Mouse (Mus musculus) kidney, adult 2 months (tissue): ENCODE data around the gene Scgn. TPM values are rescaled to one million over a fixed set of nuclear protein-coding genes. Genes with fewer than 3 reads are reported as not detected.

Experiments used
- DNase-seq: peaks from one replicate; pipeline ENCODE4 v3.0.0; 2021
- H3K27ac ChIP-seq: fragments of 200-500 bp; 2 replicates; pipeline ENCODE4 v1.5.1; 2012; ENCODE audit warnings: low read depth, low read length, control low read depth, inconsistent platforms; ENCODE audit not compliant: insufficient read depth
- H3K27me3 ChIP-seq: fragments of 200-500 bp; replicated peaks from 2 replicates; pipeline ENCODE4 v1.6.1; 2012; ENCODE audit warnings: mild to moderate bottlenecking, moderate library complexity, low read length, inconsistent platforms; ENCODE audit not compliant: control insufficient read depth, insufficient read depth
- H3K36me3 ChIP-seq: fragments of 200-500 bp; 2 replicates; pipeline ENCODE4 v1.6.1; 2012; ENCODE audit warnings: mild to moderate bottlenecking, moderate library complexity, low read length, inconsistent platforms; ENCODE audit not compliant: control insufficient read depth, insufficient read depth
- H3K4me1 ChIP-seq: fragments of 200-500 bp; 2 replicates; pipeline ENCODE4 v1.6.1; 2011; ENCODE audit warnings: low read length; ENCODE audit not compliant: control insufficient read depth, insufficient read depth
- H3K4me3 ChIP-seq: fragments of 200-500 bp; 2 replicates; pipeline ENCODE4 v1.5.1; 2011; ENCODE audit warnings: mild to moderate bottlenecking, low read depth, low read length, control low read depth; ENCODE audit not compliant: insufficient read depth
- CTCF ChIP-seq: fragments of 200-500 bp; conservative IDR thresholded peaks from 2 replicates; pipeline ENCODE4 v1.5.1; 2011; ENCODE audit warnings: low read depth, mild to moderate bottlenecking, control low read depth, low read length, moderate library complexity, mixed read lengths; ENCODE audit not compliant: insufficient read depth, insufficient read length
- POLR2A ChIP-seq: fragments of 200-500 bp; IDR thresholded peaks from one replicate; pipeline ENCODE4 v1.6.1; 2011; ENCODE audit warnings: low read depth, low read length, control low read depth
- WGBS: fragments of 180-500 bp; shearing (Covaris S2); methylation state at CpG from one replicate; pipeline ENCODE4 v1.1.7; 2018; 5-methylcytosine and 5-hydroxymethylcytosine counted together
- polyA plus RNA-seq: library from polyadenylated mRNA; depleted of rRNA; stranded (reverse); fragments of >200 nt; gene quantifications from 2 replicates; pipeline ENCODE4 v1.2.3, GENCODE M21; 2012

Scgn gene
- polyA plus RNA-seq, 1 experiment = not detected

DNA sequence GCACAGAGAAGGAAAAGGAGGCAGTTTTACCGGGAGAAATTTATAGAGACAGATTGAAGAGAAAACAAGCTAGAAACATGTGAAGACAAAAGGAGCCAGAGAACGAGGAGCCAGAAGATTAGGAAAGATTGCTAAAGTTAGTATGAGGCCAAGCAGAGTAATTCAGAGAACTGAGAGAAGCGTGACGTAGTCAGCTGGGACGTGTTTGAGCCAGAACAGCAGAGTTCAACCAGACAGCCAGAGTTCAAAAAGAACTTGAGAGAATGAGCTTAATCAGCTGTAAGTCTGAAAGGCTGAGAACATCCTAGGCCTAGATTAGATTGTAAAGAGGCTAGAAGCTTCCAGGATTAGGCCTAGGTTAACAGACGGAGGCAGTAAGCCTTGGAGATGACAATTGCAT, 50.7 kb downstream of the Scgn start:
- 56% methylated on average over 6 of the region's 6 CpGs for WGBS

DNA sequence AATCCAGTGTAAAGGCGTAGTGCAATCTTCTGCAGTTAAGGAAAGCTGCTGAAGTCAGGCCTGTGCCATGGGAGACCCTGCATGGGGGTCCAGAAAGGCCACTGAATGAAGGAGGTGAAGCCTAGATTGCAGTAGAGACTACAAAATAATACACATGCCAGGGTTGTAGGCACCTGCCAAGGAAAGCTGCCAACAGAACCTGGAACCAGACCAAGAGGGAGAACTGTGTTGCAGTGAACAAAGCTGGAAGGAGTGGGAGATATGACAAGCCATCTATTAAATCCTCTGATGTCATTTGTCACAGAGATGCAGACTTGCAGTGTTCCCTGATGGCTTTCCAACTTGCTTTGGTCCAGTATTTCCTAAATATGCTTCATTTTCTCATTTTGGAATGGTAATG, 52.3 kb downstream of the Scgn start:
- WGBS = 98% methylated on average over 1 of the region's 1 CpGs
- no peaks in the 10 kb centered on the region for H3K27me3 ChIP-seq
- H3K4me1 ChIP-seq = no peaks in the 10 kb centered on the region; the same call in 1 of the 2 replicates
- TF ChIP-seq POLR2A = no peak
- TF ChIP-seq CTCF = no peak
- no peak overlapping the region for H3K4me3 ChIP-seq
- no peaks in the 10 kb centered on the region for H3K36me3 ChIP-seq
- DNase-seq = peak; percentile 77
- no peak overlapping the region for H3K27ac ChIP-seq

More for the DNA sequence above, 50.7 kb downstream of the Scgn start:
- H3K27me3 ChIP-seq = no peaks in the 10 kb centered on the region
- H3K36me3 ChIP-seq = no peaks in the 10 kb centered on the region
- no peaks in the 10 kb centered on the region; the same call in 1 of the 2 replicates for H3K4me1 ChIP-seq
- H3K27ac ChIP-seq = no peak overlapping the region
- TF ChIP-seq POLR2A (no peak), CTCF (no peak)
- peak; percentile 47 for DNase-seq
- H3K4me3 ChIP-seq = no peak overlapping the region

DNA sequence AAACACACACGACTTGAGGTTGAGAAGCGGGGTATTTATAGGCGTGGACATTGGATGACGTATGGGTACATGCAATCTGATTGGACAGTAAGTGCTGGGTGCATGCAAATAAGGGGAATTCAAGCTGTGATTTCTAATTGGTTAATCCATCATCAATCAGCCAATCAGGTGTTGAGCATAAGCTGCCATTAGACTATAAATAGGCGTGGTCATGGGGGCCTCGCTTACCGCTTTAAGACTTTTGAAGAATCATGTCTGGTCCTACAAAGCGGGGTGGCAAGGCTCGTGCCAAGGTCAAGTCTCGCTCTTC, 56.8 kb downstream of the Scgn start, which contains the start of gene Hist1h2aa:
Gene Hist1h2aa (plus strand): TSS at position 252 of the 310 bp plus-strand sequence.
- Histone ChIP-seq H3K27me3 (no peaks in the 10 kb centered on the region), H3K27ac (no peak within 1 kb of the TSS), H3K36me3 (no peaks in the 10 kb centered on the region), H3K4me1 (no peaks in the 10 kb centered on the region), H3K4me3 (no peak within 1 kb of the TSS)
- TF ChIP-seq POLR2A (no peak), CTCF (no peak)
- DNase-seq = no peak
- WGBS = 95% methylated on average over 10 of the region's 10 CpGs

DNA sequence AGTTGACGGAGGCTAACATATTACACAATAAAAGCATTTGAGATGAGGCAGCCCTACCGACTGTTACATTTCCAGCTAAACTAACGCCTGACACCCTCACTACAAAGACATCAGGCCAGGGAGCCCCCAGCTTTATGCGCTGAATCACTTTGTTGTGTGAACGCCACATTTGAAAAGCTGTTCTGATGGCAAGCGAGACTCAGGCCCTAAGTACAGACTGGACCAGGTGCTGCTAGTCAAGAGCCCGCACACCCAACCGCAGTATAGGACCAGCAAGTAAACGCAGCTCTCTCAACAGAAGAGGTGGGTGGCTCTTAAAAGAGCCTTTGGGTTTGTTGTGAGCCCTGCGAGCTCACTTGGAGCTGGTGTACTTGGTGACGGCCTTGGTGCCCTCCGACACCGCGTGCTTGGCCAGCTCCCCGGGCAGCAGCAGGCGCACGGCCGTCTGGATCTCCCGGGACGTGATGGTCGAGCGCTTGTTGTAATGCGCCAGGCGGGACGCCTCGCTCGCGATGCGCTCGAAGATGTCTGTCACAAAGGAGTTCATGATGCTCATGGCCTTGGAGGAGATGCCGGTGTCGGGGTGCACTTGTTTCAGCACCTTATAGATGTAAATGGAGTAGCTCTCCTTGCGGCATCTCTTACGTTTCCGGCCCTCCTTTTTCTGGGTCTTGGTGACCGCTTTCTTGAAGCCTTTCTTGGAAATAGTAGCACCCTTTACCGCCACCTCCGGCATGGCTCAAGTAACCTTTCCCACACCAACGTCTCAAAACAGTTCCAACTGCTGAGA, 57.4 kb downstream of the Scgn start, which contains the start of gene Hist1h2ba:
Gene Hist1h2ba (minus strand): TSS at position 736 of the 790 bp plus-strand sequence.
- WGBS = 94% methylated on average over 39 of the region's 39 CpGs
- no peak for TF ChIP-seq POLR2A
- TF ChIP-seq CTCF = no peak
- no peaks in the 10 kb centered on the region for H3K36me3 ChIP-seq
- no peak for DNase-seq
- no peaks in the 10 kb centered on the region for H3K4me1 ChIP-seq
- H3K27ac ChIP-seq = no peak within 1 kb of the TSS
- H3K4me3 ChIP-seq = no peak within 1 kb of the TSS
- no peaks in the 10 kb centered on the region for H3K27me3 ChIP-seq

DNA sequence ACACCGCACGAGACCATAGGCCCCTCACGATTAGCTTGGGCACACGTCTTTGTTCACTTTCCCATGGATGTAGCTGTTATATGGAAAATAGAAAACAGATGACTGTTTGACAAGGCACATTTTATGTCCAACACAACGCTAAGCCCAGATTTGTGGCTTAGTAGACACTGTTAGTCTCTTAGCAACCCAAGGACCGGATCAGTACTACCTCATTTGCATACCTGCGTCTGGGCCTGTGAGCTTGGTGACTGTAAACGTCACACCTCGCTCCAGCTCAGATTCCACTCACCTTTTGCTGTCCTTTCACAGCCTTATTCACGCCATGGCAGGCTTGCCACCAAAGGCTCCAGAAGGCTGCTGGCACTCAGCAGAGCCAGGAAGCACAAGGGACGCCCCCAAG, 60.1 kb downstream of the Scgn start:
- Histone ChIP-seq H3K4me1 (no peaks in the 10 kb centered on the region), H3K27me3 (no peaks in the 10 kb centered on the region), H3K27ac (no peak overlapping the region), H3K4me3 (no peak overlapping the region), H3K36me3 (no peaks in the 10 kb centered on the region)
- 72% methylated on average over 11 of the region's 11 CpGs for WGBS
- no peak for DNase-seq
- TF ChIP-seq POLR2A (no peak), CTCF (no peak)

DNA sequence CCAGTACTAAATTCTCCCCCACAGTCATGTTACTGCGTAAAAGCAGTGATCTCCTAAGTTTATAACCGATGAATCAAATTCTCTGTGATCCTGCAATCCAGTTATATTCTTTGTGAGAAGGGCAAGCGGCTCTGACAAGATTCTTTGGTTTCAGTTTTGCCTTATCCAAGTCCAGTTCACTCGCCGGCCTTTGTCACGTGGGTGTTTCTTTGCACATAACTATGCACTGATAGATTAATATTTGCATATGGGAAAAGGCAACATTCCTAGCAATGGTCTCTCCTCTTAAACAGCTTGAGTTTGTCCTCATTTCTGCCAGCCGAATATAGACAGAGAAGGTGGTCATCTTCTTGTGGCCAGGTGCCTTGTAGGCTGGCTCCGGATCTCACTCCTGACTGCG, 60.6 kb downstream of the Scgn start:
- H3K4me3 ChIP-seq = no peak overlapping the region
- no peaks in the 10 kb centered on the region for H3K4me1 ChIP-seq
- H3K27me3 ChIP-seq = no peaks in the 10 kb centered on the region
- DNase-seq = no peak
- 78% methylated on average over 9 of the region's 9 CpGs for WGBS
- TF ChIP-seq POLR2A (no peak), CTCF (no peak)
- H3K27ac ChIP-seq = no peak overlapping the region
- no peaks in the 10 kb centered on the region for H3K36me3 ChIP-seq

DNA sequence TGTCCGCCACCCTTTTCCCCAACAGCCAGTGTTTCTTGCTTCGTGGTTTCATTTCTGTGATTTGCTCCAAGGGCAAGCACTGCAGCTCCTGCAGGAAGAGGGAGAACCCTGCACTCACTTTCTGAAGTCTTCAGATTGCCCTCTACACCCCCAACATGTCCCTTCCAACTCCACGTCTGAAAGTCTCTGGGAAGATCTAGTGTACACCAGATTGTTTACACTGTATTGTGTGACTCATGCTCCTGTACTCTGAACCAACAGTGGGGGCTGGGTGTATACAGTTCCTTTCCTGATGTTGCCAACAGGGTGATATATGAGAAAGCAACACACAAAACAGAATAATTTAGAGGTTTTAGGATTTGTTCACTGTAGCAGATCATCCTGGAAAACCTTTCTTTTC, 62.4 kb downstream of the Scgn start:
- no peaks in the 10 kb centered on the region for H3K27me3 ChIP-seq
- no peak for DNase-seq
- no peaks in the 10 kb centered on the region for H3K4me1 ChIP-seq
- no peak overlapping the region for H3K4me3 ChIP-seq
- TF ChIP-seq CTCF = no peak
- no peak for TF ChIP-seq POLR2A
- 51% methylated on average over 3 of the region's 3 CpGs for WGBS
- H3K36me3 ChIP-seq = no peaks in the 10 kb centered on the region
- H3K27ac ChIP-seq = no peak overlapping the region
